Mouse (Mus musculus) intestine, embryonic 16.5 days (tissue): ENCODE results near the gene Pappa2. TPM values are rescaled to one million over a fixed set of nuclear protein-coding genes. Genes with fewer than 3 reads are reported as not detected.

Experiments
- ATAC-seq: fragments of 200-750 bp; cut with Nextera tagmentation; 2 replicates; pipeline ENCODE4 v1.8.0; 2017; ENCODE audit warnings: moderate TSS enrichment, moderate library complexity
- H3K27ac ChIP-seq: fragments of 300-500 bp; sonication (generic); 2 replicates; pipeline ENCODE4 v1.5.1; 2014; ENCODE audit warnings: mild to moderate bottlenecking, low read length
- H3K27me3 ChIP-seq: fragments of 300-500 bp; sonication (generic); replicated peaks from 2 replicates; pipeline ENCODE4 v1.6.1; 2014; ENCODE audit warnings: low read length, control low read depth, mixed read lengths; ENCODE audit not compliant: control insufficient read depth, insufficient read depth
- H3K36me3 ChIP-seq: fragments of 300-500 bp; sonication (generic); 2 replicates; pipeline ENCODE4 v1.6.1; 2014; ENCODE audit warnings: low read length, control low read depth; ENCODE audit not compliant: control insufficient read depth, insufficient read depth
- H3K4me1 ChIP-seq: fragments of 300-500 bp; sonication (generic); 2 replicates; pipeline ENCODE4 v1.6.1; 2014; ENCODE audit warnings: low read length, control low read depth, mixed read lengths; ENCODE audit not compliant: control insufficient read depth, insufficient read depth
- H3K4me2 ChIP-seq: fragments of 300-500 bp; sonication (generic); 2 replicates; pipeline ENCODE4 v1.6.1; 2014; ENCODE audit warnings: low read depth, low read length, control low read depth
- H3K4me3 ChIP-seq: fragments of 300-500 bp; sonication (generic); 2 replicates; pipeline ENCODE4 v1.5.1; 2014; ENCODE audit warnings: mild to moderate bottlenecking, low read length
- H3K9ac ChIP-seq: fragments of 300-500 bp; sonication (generic); 2 replicates; pipeline ENCODE4 v1.6.1; 2014; ENCODE audit warnings: low read depth, low read length
- H3K9me3 ChIP-seq: fragments of 300-500 bp; sonication (generic); 2 replicates; pipeline ENCODE4 v1.6.1; 2016; ENCODE audit warnings: low read length, control low read depth; ENCODE audit not compliant: control insufficient read depth
- WGBS: fragments of 180-500 bp; shearing (Covaris S2); extraction: QIAGEN DNeasy Blood & Tissue Kit; methylation state at CpG from one replicate; pipeline ENCODE4 v1.1.7; 2014; 5-methylcytosine and 5-hydroxymethylcytosine counted together
- polyA plus RNA-seq: library from polyadenylated mRNA; unstranded; fragments of >200 nt; fragmentation: Nextera tagmentation; extraction: Ambion mirVana; gene quantifications from 2 replicates; pipeline ENCODE4 v1.2.1, GENCODE M21; 2015

Pappa2 gene
- polyA plus RNA-seq, 1 experiment from 2014 or later = 0.05 TPM

DNA sequence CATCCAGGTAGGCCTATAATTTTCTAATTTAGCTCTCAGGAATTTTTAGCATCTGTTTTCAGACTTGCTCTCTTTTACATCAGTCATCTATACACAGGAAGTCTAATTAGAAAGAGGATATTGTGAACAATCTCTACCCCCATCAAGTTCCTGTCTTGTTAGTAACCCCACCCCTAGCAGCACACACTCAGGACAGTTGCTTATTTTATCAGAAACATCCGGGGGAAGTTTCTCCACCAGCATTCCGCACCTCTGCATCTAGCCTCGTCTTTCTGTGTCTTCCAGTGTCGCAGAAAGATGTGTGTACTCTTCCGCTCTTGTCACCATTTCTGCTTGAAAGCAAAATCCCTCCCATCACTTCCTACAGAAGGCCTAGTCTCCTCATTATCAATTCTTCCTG lies 59.8 kb downstream of the Pappa2 start:
- no peak overlapping the region for H3K4me2 ChIP-seq
- WGBS = 58% methylated on average over 5 of the region's 5 CpGs
- no peak overlapping the region for H3K27ac ChIP-seq
- H3K4me1 ChIP-seq = no peaks in the 10 kb centered on the region
- no peak for ATAC-seq
- H3K36me3 ChIP-seq = no peaks in the 10 kb centered on the region
- no peaks in the 10 kb centered on the region for H3K27me3 ChIP-seq
- H3K4me3 ChIP-seq = no peak overlapping the region
- no peak overlapping the region for H3K9ac ChIP-seq
- H3K9me3 ChIP-seq = no peaks in the 10 kb centered on the region

DNA sequence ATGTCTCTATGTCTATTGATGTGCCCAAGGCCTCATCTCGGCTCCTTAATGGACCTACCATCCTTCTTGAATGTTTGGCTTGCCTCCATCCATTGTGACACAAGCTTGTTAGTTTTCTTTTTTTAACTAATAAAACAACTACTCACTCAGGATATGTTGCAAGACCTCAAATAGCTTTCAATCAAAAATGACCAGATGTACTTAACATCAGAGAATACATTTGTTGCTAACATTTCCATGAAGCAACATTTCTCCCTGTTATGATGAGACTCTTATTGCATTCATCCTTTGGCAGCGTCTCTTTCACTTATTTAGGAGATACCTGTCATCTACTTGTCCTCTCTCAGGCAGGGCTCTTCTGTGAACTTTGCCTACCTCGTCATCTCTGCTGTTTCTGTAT lies 61.4 kb downstream of the Pappa2 start:
- Histone ChIP-seq H3K9me3 (no peaks in the 10 kb centered on the region), H3K27me3 (no peaks in the 10 kb centered on the region), H3K4me3 (no peak overlapping the region), H3K4me1 (no peaks in the 10 kb centered on the region), H3K9ac (no peak overlapping the region), H3K27ac (no peak overlapping the region), H3K36me3 (no peaks in the 10 kb centered on the region), H3K4me2 (no peak overlapping the region)
- WGBS = 57% methylated on average over 3 of the region's 3 CpGs
- no peak for ATAC-seq

DNA sequence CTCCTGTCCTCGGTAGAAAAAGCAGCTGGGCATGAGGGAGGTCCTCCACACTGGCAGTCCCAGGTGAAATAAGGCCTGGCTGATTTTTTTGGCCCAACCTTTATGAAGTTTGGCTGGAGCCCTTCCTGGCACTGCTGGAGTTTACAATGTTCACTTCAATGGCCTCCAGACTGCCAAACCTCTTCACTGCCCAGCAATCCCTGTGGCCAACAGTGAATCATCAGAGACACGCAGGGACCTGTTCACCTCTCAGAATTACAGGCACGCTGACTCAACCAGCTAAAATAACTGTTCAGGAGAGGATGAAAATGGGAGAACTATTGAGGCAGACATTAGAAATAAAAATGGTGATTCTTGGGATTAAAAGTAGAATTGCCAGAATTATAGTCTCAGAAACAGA lies 63.2 kb downstream of the Pappa2 start:
- ATAC-seq = no peak
- no peaks in the 10 kb centered on the region for H3K4me1 ChIP-seq
- 79% methylated on average over 3 of the region's 3 CpGs for WGBS

GRCm38 (mm10) chr1:158915592-158915991 lies 64.7 kb downstream of the Pappa2 start:
- Histone ChIP-seq H3K27ac (no peak overlapping the region), H3K9ac (no peak overlapping the region), H3K27me3 (no peaks in the 10 kb centered on the region), H3K9me3 (no peaks in the 10 kb centered on the region), H3K4me2 (no peak overlapping the region), H3K4me1 (no peaks in the 10 kb centered on the region), H3K36me3 (no peaks in the 10 kb centered on the region), H3K4me3 (no peak overlapping the region)
- 89% methylated on average over 5 of the region's 5 CpGs for WGBS
- ATAC-seq = no peak

More for the DNA sequence above, 63.2 kb downstream of the Pappa2 start:
- Histone ChIP-seq H3K27me3 (no peaks in the 10 kb centered on the region), H3K4me2 (no peak overlapping the region), H3K27ac (no peak overlapping the region), H3K36me3 (no peaks in the 10 kb centered on the region), H3K4me3 (no peak overlapping the region), H3K9me3 (no peaks in the 10 kb centered on the region), H3K9ac (no peak overlapping the region)

DNA sequence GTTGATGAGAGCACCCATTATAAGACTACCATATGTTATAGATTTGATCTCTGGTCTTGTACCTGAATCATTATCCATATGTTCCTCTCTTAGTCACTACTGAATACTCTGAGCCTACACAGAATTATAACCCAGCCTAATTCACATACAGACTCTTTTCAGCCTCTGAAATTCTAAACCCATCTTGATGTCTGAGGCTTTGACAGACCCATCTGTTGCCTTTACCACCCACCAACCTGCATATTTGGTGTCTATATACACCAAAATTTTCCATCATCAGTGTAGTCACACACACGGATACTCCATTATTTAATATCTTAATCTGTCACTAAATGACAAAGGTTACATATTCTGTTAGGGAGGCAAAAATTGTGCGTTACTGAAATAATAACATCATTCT lies 69.6 kb downstream of the Pappa2 start:
- ATAC-seq = no peak
- 83% methylated on average over 2 of the region's 2 CpGs for WGBS
- no peaks in the 10 kb centered on the region for H3K9me3 ChIP-seq
- no peaks in the 10 kb centered on the region for H3K27me3 ChIP-seq
- no peak overlapping the region for H3K4me2 ChIP-seq
- no peak overlapping the region for H3K9ac ChIP-seq
- H3K36me3 ChIP-seq = no peaks in the 10 kb centered on the region
- no peaks in the 10 kb centered on the region for H3K4me1 ChIP-seq
- no peak overlapping the region for H3K27ac ChIP-seq
- H3K4me3 ChIP-seq = no peak overlapping the region

GRCm38 (mm10) chr1:158897339-158897738 lies 83.0 kb downstream of the Pappa2 start:
- H3K9ac ChIP-seq = no peak overlapping the region
- H3K4me2 ChIP-seq = no peak overlapping the region
- no peak overlapping the region for H3K27ac ChIP-seq
- H3K4me3 ChIP-seq = no peak overlapping the region
- no peaks in the 10 kb centered on the region for H3K27me3 ChIP-seq
- H3K9me3 ChIP-seq = no peaks in the 10 kb centered on the region
- no peaks in the 10 kb centered on the region for H3K36me3 ChIP-seq
- ATAC-seq = no peak
- H3K4me1 ChIP-seq = no peaks in the 10 kb centered on the region

DNA sequence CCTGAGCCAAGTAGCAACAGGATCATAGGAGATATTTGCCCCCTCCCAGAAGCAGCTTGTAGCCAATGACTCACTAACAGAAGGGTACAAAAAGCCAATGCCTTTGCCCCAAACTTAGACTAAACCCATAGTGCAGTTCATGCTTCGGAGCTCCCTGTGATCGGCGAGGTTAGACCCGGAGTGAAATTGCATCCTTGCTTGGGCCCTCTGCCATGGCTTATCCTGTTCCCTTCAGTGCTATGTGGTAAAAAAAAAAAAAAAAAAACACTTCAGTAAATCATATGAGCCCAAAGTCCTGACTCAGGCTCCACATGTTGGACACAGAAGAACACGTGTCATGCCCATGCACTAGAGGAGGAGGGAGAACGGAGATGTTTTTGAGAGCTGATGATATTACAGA lies 85.8 kb downstream of the Pappa2 start:
- no peak for ATAC-seq
- Histone ChIP-seq H3K4me1 (no peaks in the 10 kb centered on the region), H3K4me2 (no peak overlapping the region), H3K27me3 (no peaks in the 10 kb centered on the region), H3K9me3 (no peaks in the 10 kb centered on the region), H3K36me3 (no peaks in the 10 kb centered on the region), H3K9ac (no peak overlapping the region), H3K27ac (no peak overlapping the region), H3K4me3 (no peak overlapping the region)
- 93% methylated on average over 6 of the region's 6 CpGs for WGBS

DNA sequence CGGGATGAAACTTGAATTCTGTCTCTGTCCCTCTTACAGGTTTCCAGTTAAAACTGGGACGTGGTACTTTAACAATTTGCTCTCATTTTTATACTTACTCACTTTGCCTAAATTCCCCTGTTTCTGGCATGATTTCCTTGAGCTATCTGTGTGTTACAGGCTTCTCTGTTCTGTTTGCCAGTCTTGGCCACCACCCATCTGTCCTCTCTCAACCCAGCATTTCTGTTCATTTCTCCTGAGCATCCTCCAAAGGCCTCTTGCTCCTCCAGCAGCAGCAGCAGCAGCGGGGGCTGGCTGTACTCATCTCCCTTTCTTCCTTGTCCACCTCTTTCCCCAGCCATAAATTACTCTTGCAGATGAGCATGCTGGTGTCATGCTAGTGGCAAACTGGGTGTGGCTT lies 104.8 kb downstream of the Pappa2 start:
- Histone ChIP-seq H3K4me3 (no peak overlapping the region), H3K4me1 (no peaks in the 10 kb centered on the region), H3K9ac (no peak overlapping the region), H3K36me3 (no peaks in the 10 kb centered on the region), H3K4me2 (no peak overlapping the region), H3K27me3 (no peaks in the 10 kb centered on the region), H3K9me3 (no peaks in the 10 kb centered on the region), H3K27ac (no peak overlapping the region)
- WGBS = 74% methylated on average over 3 of the region's 3 CpGs
- ATAC-seq = no peak

DNA sequence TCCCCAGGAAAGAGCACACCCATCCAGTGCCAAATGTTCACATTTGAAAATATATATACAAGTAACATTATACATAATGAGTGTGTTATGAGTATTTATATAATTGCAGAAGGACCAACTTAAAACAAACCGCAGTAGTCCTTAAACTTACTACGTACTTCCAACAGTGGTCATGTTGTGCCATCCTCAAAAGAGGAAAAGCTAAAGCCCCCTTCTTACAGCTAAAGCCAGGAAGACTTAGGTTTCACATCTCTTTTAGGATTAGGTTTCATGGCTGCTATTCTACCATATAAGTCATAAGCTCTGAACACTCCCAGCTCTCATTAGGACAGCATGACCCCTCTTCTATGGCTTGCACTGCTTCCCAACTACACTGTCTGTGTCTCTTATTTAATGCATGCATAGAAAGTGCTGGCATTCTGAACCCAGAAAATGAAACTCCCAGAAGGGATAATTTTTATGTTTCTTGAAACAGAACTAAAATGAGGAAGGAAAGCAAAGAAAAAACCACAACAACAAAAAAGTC lies 105.7 kb downstream of the Pappa2 start:
- no peak overlapping the region for H3K27ac ChIP-seq
- WGBS = 80% methylated on average over 2 of the region's 2 CpGs
- ATAC-seq = no peak
- H3K27me3 ChIP-seq = no peaks in the 10 kb centered on the region
- H3K9ac ChIP-seq = no peak overlapping the region
- H3K4me1 ChIP-seq = no peaks in the 10 kb centered on the region
- H3K9me3 ChIP-seq = no peaks in the 10 kb centered on the region
- no peak overlapping the region for H3K4me2 ChIP-seq
- no peaks in the 10 kb centered on the region for H3K36me3 ChIP-seq
- no peak overlapping the region for H3K4me3 ChIP-seq

DNA sequence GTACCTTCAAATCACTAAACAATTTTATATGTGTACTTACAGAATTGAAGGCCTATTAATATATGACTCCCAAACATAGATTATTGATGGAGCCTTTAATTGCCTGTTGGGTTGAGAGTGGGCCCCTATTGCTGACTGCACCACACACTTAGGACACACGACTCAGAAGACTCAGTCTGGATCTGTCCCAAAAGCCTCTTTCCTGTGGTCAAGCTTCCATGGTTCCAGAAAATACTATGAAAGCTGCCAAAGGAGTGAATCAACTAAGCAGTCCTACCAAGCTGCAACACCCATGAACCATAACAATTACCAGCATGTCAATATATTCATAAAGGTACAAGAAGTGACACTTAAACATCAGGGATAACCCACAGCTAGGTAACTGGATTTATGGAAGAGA lies 106.7 kb downstream of the Pappa2 start:
- no peak for ATAC-seq
- H3K4me2 ChIP-seq = no peak overlapping the region
- no peaks in the 10 kb centered on the region for H3K4me1 ChIP-seq
- WGBS = 68% methylated on average over 1 of the region's 1 CpGs
- H3K4me3 ChIP-seq = no peak overlapping the region
- H3K27ac ChIP-seq = no peak overlapping the region
- H3K9ac ChIP-seq = no peak overlapping the region
- H3K36me3 ChIP-seq = no peaks in the 10 kb centered on the region
- no peaks in the 10 kb centered on the region for H3K27me3 ChIP-seq
- H3K9me3 ChIP-seq = no peaks in the 10 kb centered on the region
